Mouse (Mus musculus): ENCODE measurements around the gene Cyp4f18.

DNA sequence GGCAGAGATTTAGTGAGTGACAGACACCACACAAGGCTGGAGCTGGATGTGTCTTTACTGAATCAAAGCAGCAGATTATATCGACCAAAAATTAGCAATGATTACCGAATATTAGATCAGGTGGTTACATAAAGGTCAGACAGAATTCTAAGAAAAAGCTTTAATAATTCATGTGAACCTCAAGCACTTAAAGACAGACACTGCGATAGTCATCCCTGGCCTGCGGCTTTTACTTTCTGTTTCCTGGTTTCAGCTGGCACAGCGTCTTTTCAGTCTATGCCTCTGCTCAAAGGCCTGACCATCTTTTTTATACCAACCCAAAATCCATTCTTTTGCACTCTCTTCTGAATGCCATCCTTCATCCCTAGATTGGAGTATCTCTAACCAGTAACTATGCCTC, 60.8 kb downstream of the Cyp4f18 start:
- TF ChIP-seq CTCF (IDR thresholded peaks at IDR 0.05; ENCODE audit: low read depth, low read length) (no peak), POLR2AphosphoS5 (IDR thresholded peaks at IDR 0.05; ENCODE audit: insufficient replicate concordance, low read depth, low read length) (no peak), GATA1 (IDR thresholded peaks at IDR 0.05; ENCODE audit: borderline replicate concordance, low read length) (no peak)
